Mouse (Mus musculus) frontal cortex, adult (tissue): ENCODE measurements at regions not wholly inside any gene's neighbourhood (a gene's known extent, or its start where the extent isn't known, plus 50 kb on each side); places are given as distances from the start of the nearest gene placed in this dataset.

Source experiments
- ATAC-seq: cut with Nextera tagmentation; 2 replicates; pipeline ENCODE4 v1.9.2; 2017; ENCODE audit warnings: mild to moderate bottlenecking, moderate library complexity, mixed read lengths; ENCODE audit not compliant: low TSS enrichment

GRCm38 (mm10) chrX:70261360-70261759 lies 103.5 kb downstream of the Ids start:
- ATAC-seq: no peak

GRCm38 (mm10) chrX:70216011-70216410 lies 148.9 kb downstream of the Ids start:
- no peak for ATAC-seq

- ATAC-seq: no peak
These were observed 180.3 kb downstream of the Ids start for GRCm38 (mm10) chrX:70184427-70185090.

GRCm38 (mm10) chrX:70169737-70170136 lies 195.1 kb downstream of the Ids start:
- no peak for ATAC-seq

GRCm38 (mm10) chrX:70161011-70161410 lies 203.9 kb downstream of the Ids start:
- peak; percentile 87 for ATAC-seq
